Mouse (Mus musculus) 3134 (cell line): ENCODE results near the gene Plau.

Experiments
- DNase-seq: peaks from one replicate; pipeline ENCODE4 v3.0.0-alpha.2; 2011; ENCODE audit warnings: low spot score; ENCODE audit not compliant: insufficient read length; ENCODE audit errors: extremely low read depth

The Plau gene

DNA sequence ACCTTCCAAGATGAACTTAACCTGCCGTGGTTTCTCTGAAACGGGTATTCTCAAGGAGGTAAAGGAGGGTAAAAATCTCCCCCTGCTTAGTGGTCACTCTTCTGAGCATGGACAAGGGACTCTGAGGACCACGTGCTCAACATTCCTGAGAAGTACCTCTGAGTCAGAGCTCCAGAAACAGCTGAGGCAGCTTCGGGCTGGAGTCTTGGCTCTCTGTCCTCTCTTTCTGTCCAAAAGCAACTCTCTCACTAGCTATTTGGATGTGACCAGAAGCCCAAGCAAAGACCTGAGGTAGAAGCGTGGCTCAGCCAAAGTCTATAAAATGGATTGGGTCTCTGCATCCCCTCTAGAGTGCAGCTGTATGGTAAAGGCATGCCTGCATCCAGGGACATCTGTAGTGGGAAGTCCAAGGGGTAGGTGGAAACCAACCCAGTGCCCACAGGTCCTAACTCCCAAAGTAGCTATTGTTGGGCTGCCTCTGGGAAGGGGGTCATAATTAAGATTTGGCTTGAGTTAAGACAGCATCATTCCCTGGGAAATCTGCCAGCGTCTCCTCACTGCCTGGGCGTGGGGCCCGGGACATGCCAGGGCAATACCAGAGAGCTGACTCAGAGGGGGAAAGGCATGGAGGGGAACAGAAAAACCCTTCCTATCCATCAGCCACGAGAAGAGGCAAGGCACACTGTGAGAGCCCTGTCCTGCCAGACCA is 31.3 kb upstream of the Plau start:
- peak; percentile 89 for DNase-seq

DNA sequence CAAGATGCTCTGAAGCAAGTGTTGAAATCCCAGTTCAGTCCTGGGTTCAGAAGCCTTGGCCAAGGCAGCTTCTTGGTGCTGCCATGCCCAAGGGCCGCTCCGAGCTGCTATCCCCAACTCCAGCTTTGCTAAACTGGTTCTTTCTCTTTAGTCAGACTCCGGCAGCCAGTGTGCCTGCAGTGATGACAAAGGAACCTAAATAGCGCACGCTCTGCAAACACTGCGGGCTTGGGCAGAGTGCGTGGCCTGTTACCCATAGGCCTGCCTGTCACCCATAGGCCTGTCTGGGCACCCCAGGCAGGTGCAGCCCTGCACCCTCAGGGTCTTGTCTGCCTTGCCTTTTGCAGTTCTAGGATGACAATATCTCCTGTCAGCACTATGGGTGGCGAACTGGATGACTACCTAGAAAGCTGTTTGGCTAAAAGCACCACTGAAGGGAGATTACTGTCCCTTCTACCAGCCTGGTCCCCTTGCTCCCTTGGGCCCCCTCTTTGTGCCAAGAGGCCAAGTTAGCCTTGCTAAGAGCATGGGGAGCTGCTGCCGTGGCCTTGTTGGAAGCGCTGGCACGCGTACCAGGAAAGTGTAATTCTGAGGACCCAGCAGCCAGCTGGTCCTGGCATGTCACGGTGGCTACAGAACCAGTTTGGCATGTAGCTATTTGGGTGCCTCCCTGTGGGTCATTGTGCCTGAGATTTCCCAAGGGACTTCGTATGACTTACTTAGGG is 30.2 kb upstream of the Plau start:
- DNase-seq = peak; percentile 80

DNA sequence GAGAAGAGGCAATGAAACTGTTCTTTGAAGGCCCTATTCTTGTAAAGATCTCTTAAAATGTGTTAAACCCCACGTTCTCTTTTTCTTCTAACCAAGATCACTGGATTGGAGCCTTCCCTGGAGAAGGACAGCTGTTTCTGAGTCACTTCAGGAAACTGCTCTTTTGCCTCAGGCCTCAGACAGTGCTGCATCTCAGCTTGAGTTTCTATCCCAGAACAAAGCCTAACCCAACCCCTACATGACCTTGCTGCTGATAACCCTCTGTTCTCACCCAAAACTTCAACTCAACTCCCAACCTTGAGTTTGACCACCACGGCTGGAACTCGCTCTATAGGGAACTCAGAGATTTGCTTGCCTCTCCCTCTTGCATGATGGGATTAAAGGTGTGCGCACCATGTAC is 27.1 kb upstream of the Plau start:
- no peak for DNase-seq

DNA sequence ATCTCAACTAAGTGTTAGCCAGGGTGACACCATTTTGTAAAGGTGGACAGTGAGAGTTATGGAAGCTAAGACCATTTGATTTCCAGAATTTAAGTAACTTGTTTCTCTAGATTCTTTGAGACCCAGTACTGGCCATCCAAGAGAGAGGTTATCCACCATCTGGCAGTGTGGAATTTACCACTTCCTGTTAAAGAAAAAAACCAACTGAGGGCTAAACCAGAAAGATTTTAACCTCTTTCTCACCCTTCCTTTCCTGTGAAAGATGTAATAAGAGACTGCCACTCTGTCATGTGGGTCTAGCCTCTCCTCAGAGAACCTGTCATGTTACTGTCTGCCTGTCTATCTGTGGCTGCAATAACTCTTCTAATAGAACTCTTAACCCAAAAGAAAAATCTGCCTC is 26.6 kb upstream of the Plau start:
- no peak for DNase-seq

DNA sequence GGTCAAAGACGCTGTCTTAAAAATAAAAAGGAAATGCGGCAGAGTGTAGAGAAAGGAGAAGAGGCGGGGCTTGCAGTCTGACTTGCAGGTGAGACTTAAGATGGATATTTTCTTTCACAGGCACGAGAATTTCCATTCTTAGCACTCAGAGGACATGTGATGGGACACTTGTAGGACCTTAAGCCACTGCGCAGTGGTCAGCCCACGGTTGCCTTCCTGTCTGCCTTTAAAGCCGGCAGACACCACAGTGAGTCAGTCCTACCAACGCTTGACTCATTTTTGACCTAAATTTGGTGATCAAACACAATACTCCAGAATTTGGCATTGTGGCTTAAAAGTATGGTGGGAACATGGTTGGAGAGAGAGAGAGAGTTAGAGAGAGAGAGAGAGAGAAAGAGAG is 25.2 kb upstream of the Plau start:
- DNase-seq = no peak

DNA sequence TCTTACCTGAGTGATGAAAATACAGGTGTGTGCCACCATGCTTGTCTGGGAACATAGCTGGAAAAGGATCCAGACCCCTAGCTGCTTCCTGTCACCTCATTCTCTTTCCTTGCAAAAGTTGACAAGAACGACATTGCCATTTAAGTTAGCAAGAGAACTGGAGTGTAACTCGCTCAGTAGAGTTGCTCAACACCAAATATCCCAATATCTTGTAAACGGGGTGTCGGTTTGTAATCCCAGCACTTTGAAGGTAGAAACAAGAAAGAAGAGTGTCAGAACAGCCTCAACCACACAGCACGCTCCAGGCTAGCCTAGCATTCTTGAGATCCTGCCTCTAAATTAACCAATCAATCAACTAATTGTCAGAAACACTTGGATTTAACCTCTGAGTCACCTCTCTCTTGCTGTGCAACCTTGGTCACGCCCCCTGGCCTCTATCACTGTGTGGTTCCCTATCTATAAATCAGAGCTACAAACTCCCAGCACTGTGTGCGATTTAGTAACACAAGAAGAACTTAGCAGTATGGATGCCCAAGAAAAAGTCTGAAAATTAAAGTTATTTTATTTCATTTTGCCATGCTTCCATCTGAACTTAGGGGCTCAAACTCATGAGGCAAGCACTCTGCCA is 24.6 kb upstream of the Plau start:
- DNase-seq = no peak

DNA sequence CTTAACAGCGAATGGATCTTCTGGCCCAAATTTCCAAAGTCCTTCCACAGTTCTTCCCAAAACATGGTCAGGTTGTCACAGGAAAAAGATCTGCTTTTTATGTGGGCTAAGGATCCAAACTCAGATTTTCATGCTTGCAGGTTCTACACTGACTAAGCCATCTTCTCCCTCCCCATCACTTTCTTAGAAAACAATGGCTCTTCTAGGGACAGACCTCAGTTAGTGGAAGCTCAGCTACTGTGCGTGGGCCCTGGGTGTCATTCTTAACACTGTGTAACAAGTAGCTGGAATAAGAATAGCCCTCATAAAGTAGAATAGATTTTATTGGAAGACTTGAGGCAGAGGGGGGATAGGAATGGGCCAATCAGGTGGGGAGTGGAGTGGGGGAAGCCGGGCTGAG is 21.0 kb upstream of the Plau start:
- no peak for DNase-seq

DNA sequence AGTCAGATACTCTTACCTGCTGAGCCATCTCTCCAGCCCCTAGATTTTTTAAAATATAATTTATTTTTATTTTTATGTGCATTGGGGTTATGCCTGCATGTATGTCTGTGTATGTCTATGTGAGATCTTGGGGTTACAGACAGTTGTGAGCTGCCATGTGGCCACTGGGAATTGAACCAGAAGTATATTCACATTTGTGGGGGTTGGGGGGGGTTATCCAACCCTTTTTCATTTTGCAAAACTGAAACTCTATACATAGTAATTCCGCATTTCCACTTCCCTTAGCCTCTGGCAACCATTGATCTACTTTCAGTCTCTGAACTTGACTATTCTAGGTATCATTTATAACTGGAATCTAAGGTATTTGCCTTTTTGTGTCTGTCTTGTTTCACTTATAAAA is 11.9 kb upstream of the Plau start:
- DNase-seq = no peak

DNA sequence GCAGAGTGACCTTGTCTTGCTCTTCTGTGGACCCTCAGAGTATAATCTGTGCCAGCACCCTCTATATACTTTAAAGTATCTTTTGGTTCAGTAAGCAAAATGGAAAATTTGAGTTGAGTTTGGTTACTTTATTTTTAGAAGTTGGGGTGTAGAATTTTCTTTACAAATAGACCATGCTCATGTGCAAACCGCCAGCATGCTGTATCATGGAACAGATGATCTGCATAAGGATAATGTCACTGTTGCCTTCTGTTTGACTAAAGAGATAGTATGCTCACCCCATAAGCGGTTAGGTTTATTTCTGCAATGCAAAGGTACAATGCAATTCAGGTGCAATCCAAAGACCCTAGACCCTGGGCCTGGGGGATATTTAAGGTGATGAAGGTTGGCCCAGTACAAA is 10.9 kb upstream of the Plau start:
- no peak for DNase-seq

DNA sequence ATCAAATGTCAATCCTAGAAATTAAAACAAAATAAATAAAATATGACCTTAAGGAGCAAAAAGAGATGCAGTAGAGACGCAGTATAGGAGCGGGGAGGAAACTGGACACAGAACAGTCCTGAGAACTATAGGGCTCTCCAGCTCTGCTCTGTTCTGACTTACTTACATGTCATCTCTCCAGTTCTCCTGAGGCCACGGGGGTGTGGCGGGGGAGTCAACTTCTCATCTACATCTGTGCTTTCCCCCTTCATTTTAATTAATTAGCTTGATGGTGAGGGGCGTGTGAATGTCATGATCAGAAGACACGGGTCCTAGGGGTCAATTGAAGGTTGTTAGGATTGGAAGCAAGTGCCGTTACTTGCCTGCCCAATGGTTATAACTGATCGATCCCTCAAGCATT is 9.4 kb upstream of the Plau start:
- DNase-seq = no peak

DNA sequence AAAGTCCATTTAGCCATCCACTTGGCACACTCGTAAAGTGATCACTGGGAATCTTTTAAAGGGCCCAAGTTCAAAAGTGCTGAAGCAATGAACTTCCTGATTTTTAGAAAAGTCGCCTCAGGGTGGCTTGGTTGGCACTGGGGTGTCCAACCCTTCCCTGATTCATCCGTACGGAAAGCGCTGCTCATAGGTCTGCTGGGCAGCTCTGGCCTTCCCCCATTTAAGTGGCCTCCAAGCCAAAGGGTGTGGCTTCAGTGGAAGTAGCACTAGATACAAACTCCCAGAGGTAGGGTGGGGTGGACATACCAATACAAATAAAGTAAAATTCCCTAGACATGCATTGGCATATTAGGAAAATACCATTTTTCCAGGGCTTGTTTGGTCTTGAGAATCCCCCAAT is 9.0 kb upstream of the Plau start:
- peak; percentile 45 for DNase-seq

DNA sequence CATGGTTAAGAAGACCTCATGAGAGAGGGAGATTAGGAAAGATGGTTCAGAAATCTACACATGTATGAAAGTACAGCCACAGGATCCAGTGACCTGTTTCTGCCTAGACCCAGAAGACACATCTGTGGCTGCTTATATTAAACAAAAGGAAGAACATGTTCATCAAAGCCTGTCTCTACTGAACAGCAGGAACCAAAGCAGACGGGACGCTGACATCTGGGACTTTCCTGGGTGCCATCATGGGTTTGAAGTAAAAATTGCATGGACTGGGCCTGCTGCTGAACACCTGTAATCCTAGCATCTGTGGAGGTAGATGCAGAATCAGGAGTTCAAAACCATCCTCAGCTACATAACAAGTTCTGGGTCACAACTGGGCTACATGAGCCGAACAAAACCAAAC is 7.9 kb upstream of the Plau start:
- DNase-seq = no peak

DNA sequence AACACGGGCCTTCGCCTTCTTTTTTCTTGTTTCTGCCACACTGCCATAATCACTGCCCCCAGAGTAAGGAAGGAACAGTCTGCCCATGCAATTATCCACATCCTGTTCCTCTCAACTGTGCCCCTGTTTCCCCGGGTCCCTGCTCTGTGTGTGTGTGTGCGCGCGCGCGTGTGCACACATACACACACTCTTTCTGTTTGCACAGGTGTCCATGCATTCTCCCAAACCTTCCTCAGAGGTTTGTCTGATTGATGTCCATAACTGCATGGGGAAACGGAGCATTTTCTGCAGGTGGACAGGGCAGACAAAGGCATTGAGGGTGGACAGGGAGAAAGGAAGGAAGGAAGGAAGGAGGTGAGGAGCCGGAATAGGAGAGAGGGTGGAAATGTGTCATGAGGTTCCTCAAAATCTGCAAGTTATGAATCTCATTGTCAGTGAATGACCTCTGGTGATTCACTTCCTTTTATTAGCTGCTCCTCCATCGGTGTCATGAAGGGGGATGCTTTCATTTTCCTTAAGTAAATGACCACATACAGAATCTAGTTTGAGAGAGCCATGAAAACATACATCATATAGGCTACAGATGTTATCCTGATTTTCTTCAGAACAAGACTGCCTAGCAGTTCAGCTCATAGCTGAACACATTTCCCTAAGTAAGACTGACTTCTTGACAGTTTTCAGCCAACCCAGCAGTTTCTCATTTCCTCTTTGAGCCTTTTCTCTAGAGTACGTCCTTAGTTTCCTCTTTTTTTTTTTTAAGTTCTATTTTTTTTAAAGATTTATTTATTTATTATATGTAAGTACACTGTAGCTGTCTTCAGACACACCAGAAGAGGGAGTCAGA is 6.7 kb upstream of the Plau start:
- no peak for DNase-seq

DNA sequence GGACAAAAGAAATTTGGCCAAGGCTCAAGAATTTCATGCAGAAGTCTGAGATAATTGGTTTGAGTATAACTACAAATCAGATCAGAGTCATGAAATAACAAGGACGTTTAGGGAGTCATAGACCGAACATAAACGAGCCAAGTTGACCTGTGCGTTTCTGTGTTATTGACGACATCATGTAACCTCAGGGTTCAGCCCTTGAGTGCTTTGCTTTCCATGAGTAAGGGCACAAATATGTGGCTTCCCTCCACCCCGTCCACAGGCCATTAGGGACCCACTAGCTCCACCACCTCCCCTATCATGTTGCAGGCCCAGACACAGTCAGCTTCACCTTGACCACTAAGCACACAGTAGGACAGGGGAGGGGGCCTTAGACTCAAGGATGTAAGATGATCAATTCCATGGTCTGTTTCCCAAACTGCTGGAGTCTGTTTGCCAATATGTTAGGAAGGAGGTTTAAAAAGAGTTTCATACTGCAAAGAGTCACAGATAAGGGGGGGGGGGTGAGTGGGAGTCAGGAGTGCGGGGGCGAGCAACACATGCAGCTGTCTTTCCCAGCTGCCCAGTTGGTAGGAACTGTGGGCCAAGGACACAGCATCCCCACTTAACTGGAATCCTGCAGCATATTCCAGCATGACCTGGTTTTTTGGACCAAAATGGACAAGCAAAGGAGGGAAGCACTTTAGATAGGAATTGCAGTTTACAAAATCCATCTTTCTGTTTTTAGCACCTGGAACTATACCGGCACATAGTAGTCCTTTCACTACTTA is 5.1 kb upstream of the Plau start:
- DNase-seq = peak; percentile 47

DNA sequence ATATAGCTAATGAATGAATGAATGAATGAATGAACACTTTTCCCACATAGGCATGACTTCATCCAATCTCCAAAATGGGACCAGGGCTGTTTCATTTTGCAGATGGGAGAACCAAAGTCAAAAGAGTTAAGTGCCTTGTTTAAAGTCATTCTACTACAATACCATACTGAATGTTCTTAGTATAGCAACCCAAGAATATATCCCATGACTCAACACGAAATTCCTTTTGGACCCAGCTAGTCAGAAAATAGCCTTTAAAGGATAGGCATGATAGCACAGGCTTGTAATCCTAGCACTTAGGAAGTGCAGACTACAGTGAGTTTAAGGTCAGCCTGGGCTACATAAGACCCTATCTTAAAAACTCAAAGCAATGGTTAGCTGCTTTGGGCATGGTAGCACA is 4.5 kb upstream of the Plau start:
- no peak for DNase-seq

DNA sequence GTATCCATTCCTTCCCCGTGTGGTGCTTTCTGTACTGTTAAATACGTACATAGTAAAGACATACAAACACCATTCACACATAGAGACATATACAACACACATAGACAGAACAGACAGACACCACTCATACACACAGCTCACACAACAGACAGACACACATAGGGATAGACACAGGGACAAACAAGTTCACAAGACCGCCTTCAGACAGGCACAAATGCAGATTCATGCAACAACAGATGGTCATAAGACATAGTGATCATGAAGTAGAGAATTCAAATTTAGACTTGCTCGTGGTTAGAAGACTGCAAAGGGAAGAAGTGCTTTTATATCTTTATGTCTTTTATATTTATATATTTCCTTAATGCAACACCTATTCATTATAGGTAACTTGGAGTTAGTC is 2.9 kb upstream of the Plau start:
- DNase-seq = no peak

DNA sequence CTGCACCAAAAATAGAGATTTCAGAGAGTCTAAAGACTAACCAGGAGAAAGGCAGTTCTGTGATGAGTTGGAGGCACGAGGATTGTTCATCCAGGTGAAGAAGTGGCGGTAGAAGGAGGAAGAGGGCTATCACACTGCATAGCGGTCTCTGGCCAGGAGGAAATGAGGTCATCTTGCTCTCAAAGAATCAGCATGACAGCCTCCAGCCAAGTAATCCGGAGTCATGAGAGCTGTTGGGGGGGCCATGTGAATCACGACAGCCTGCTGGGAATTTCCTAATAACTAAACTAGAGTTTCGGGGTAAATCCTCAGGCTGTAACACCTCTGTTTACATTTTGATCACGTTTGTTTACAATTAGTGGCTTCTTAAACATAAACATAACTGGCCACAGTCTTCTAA is 2.3 kb upstream of the Plau start:
- DNase-seq = no peak

DNA sequence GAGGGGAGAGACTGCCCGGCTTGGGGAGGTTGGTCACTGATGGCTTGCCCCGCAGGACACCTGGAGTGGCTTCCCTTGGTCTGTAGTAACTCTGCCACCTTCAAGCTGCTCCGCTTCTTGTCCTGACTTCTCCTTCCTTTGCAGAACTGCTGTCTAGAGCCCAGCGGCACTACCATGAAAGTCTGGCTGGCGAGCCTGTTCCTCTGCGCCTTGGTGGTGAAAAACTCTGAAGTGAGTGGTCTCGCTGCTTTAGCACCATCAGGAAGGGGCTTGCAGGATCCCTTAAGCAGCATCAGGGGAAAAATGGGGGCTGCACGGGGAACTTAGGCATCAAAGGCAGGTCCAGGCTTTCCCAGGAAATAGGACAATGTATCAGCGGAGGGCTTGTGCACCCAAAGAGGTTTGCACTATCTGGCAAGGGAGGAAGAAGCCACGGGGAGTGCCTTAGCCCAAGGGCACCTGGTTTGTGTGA is 481 bp downstream of the Plau start:
- DNase-seq = no peak

DNA sequence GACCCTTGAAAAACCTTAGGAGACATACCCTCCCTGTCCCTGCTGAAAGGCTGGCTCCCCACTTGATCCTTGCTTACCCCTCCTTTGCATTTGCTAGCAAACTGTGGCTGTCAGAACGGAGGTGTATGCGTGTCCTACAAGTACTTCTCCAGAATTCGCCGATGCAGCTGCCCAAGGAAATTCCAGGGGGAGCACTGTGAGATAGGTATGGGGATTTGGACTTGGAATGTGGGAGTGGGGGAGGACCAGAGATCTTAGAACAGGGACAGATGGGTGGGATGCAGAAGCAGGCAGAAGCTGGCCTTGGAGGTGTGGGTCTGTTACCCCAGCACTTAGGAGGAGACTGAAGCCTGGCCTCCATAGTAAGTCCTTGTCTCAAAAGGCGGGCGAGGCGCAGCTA is 1.2 kb downstream of the Plau start:
- DNase-seq = no peak

DNA sequence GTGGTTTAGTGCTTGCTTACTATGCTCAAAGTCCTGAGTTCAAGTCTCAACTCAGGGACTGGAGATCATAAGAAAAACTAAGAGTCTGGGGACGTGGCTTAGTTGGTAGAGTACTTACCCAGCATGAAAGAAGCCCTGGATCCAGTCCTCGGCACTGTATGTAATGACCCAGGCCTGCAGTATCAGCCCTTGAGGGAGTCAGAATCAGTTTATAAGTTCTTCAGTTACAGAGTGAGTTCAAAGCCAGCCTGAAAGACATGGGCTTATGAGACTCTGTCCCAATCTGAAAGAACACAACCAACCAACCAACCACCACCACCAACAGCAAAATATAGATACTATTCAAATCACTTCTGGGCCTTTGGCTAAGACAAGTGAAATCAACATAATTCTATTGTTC is 5.1 kb downstream of the Plau start:
- no peak for DNase-seq
